Mouse (Mus musculus) heart, postnatal 0 days (tissue): ENCODE data around the gene Tmem33. TPM values are rescaled to one million over a fixed set of nuclear protein-coding genes. Genes with fewer than 3 reads are reported as not detected.

Experiments used
- ATAC-seq: fragments of 200-750 bp; cut with Nextera tagmentation; 2 replicates; pipeline ENCODE4 v1.8.0; 2017; ENCODE audit warnings: low read depth, moderate number of reproducible peaks, moderate library complexity; ENCODE audit not compliant: insufficient read depth
- DNase-seq: peaks from one replicate; pipeline ENCODE4 v3.0.0-alpha.2; 2016; ENCODE audit warnings: low spot score
- H3K27ac ChIP-seq: fragments of 300-500 bp; sonication (generic); 2 replicates; pipeline ENCODE4 v1.5.1; 2014; ENCODE audit warnings: low read depth, mild to moderate bottlenecking
- H3K27me3 ChIP-seq: fragments of 300-500 bp; sonication (generic); 2 replicates; pipeline ENCODE4 v1.6.1; 2014; ENCODE audit warnings: low read length, mixed read lengths; ENCODE audit not compliant: control insufficient read depth, insufficient read depth
- H3K36me3 ChIP-seq: fragments of 300-500 bp; sonication (generic); replicated peaks from 2 replicates; pipeline ENCODE4 v1.6.1; 2014; ENCODE audit warnings: low read length, mixed read lengths; ENCODE audit not compliant: control insufficient read depth, insufficient read depth
- H3K4me1 ChIP-seq: fragments of 300-500 bp; sonication (generic); 2 replicates; pipeline ENCODE4 v1.6.1; 2014; ENCODE audit warnings: antibody characterized with exemption; ENCODE audit not compliant: control insufficient read depth, insufficient read depth
- H3K4me2 ChIP-seq: fragments of 300-500 bp; sonication (generic); 2 replicates; pipeline ENCODE4 v1.6.1; 2014; ENCODE audit warnings: low read depth, mild to moderate bottlenecking, low read length, moderate library complexity
- H3K4me3 ChIP-seq: fragments of 300-500 bp; sonication (generic); 2 replicates; pipeline ENCODE4 v1.5.1; 2014; ENCODE audit warnings: low read depth, low read length
- H3K9ac ChIP-seq: fragments of 300-500 bp; sonication (generic); replicated peaks from 2 replicates; pipeline ENCODE4 v1.6.1; 2014; ENCODE audit warnings: low read depth, low read length, mixed read lengths
- H3K9me3 ChIP-seq: fragments of 300-500 bp; sonication (generic); replicated peaks from 2 replicates; pipeline ENCODE4 v1.6.1; 2016; ENCODE audit warnings: low read length; ENCODE audit not compliant: control insufficient read depth
- CTCF ChIP-seq: IDR thresholded peaks from 2 replicates; pipeline ENCODE4 v1.5.1; 2016; ENCODE audit warnings: antibody characterized with exemption, control low read depth, low read depth
- EP300 ChIP-seq: IDR thresholded peaks from 2 replicates; pipeline ENCODE4 v1.6.1; 2016; ENCODE audit warnings: antibody characterized with exemption, low read depth
- WGBS: fragments of 180-500 bp; shearing (Covaris S2); extraction: QIAGEN DNeasy Blood & Tissue Kit; methylation state at CpG from one replicate; pipeline ENCODE4 v1.1.7; 2014; 5-methylcytosine and 5-hydroxymethylcytosine counted together
- polyA plus RNA-seq: library from polyadenylated mRNA; unstranded; fragments of >200 nt; fragmentation: Nextera tagmentation; extraction: Ambion mirVana; gene quantifications from 2 replicates; pipeline ENCODE4 v1.2.1, GENCODE M21; 2015
- total RNA-seq: library from RNA; depleted of rRNA; stranded (reverse); fragments of >200 nt; gene quantifications from 2 replicates; pipeline ENCODE4 v1.2.3, GENCODE M21; 2014; ENCODE audit warnings: low replicate concordance

The Tmem33 gene
- total and polyA plus RNA-seq, 2 experiments from 2014 or later, result 24.9 to 42.7 TPM

- DNase-seq (no peak), ATAC-seq (no peak)
- Histone ChIP-seq H3K4me2 (no peak overlapping the region), H3K27me3 (peaks cover 96% of the 10 kb centered on the region), H3K4me1 (peaks cover 6% of the 10 kb centered on the region), H3K4me3 (peak overlapping the region; percentile 33; the same call in 1 of the 2 replicates), H3K27ac (no peak overlapping the region), H3K9me3 (peaks cover 9% of the 10 kb centered on the region), H3K36me3 (no peaks in the 10 kb centered on the region), H3K9ac (no peak overlapping the region)
- 8% methylated on average over 6 of the region's 6 CpGs for WGBS
- TF ChIP-seq EP300 (no peak), CTCF (no peak)
Measured at GRCm38 (mm10) chr5:67221901-67222300, 38.5 kb upstream of the Tmem33 start.

GRCm38 (mm10) chr5:67222440-67223390 lies 37.6 kb upstream of the Tmem33 start:
- no peak for DNase-seq
- Histone ChIP-seq H3K27me3 (peaks cover 98% of the 10 kb centered on the region), H3K4me2 (peak overlapping the region; percentile 55), H3K27ac (no peak overlapping the region), H3K4me3 (peak overlapping the region; percentile 33), H3K4me1 (peaks cover 6% of the 10 kb centered on the region), H3K9me3 (peaks cover 9% of the 10 kb centered on the region), H3K9ac (no peak overlapping the region), H3K36me3 (no peaks in the 10 kb centered on the region)
- TF ChIP-seq CTCF (no peak), EP300 (no peak)
- 4% methylated on average over 44 of the region's 44 CpGs for WGBS
- no peak for ATAC-seq

- no peak overlapping the region for H3K4me2 ChIP-seq
- peaks cover 9% of the 10 kb centered on the region for H3K9me3 ChIP-seq
- H3K9ac ChIP-seq, result no peak overlapping the region
- no peak overlapping the region for H3K27ac ChIP-seq
- peaks cover 98% of the 10 kb centered on the region for H3K27me3 ChIP-seq
- TF ChIP-seq CTCF (no peak), EP300 (no peak)
- ATAC-seq (no peak), DNase-seq (no peak)
- H3K4me3 ChIP-seq, result no peak overlapping the region
- 10% methylated on average over 15 of the region's 15 CpGs for WGBS
- H3K4me1 ChIP-seq, result peaks cover 6% of the 10 kb centered on the region
- H3K36me3 ChIP-seq, result no peaks in the 10 kb centered on the region
Measured at GRCm38 (mm10) chr5:67223391-67224121, 36.8 kb upstream of the Tmem33 start.

- DNase-seq (no peak), ATAC-seq (no peak)
- no peak overlapping the region for H3K4me3 ChIP-seq
- no peak overlapping the region for H3K9ac ChIP-seq
- TF ChIP-seq CTCF, result no peak
- TF ChIP-seq EP300, result no peak
- H3K27me3 ChIP-seq, result peaks cover 98% of the 10 kb centered on the region
- H3K36me3 ChIP-seq, result no peaks in the 10 kb centered on the region
- H3K4me2 ChIP-seq, result no peak overlapping the region
- H3K4me1 ChIP-seq, result peaks cover 6% of the 10 kb centered on the region
- H3K9me3 ChIP-seq, result peaks cover 9% of the 10 kb centered on the region
- WGBS, result 10% methylated on average over 6 of the region's 6 CpGs
- no peak overlapping the region for H3K27ac ChIP-seq
Measured at GRCm38 (mm10) chr5:67224122-67224502, 36.3 kb upstream of the Tmem33 start.

GRCm38 (mm10) chr5:67225758-67226157 lies 34.6 kb upstream of the Tmem33 start:
- H3K9me3 ChIP-seq, result peaks cover 9% of the 10 kb centered on the region

More at GRCm38 (mm10) chr5:67225758-67226157, 34.6 kb upstream of the Tmem33 start:
- WGBS, result 47% methylated on average over 7 of the region's 7 CpGs
- Histone ChIP-seq H3K4me1 (peaks cover 15% of the 10 kb centered on the region), H3K27ac (no peak overlapping the region), H3K36me3 (no peaks in the 10 kb centered on the region), H3K9ac (no peak overlapping the region), H3K27me3 (peaks cover 98% of the 10 kb centered on the region), H3K4me3 (no peak overlapping the region), H3K4me2 (no peak overlapping the region)
- no peak for DNase-seq
- no peak for TF ChIP-seq CTCF
- no peak for TF ChIP-seq EP300
- no peak for ATAC-seq
